Mouse (Mus musculus) lung, postnatal 0 days (tissue): ENCODE measurements at regions not wholly inside any gene's neighbourhood (a gene's known extent, or its start where the extent isn't known, plus 50 kb on each side); places are given as distances from the start of the nearest gene placed in this dataset.

ENCODE experiments used
- ATAC-seq: fragments of 200-750 bp; cut with Nextera tagmentation; 2 replicates; pipeline ENCODE4 v1.8.0; 2017; ENCODE audit warnings: moderate library complexity
- DNase-seq: peaks from one replicate; pipeline ENCODE4 v3.0.0-alpha.2; 2016; ENCODE audit warnings: low spot score
- H3K27ac ChIP-seq: fragments of 300-500 bp; sonication (generic); 2 replicates; pipeline ENCODE4 v1.5.1; 2014; ENCODE audit warnings: antibody characterized with exemption, mild to moderate bottlenecking, low read length, mixed read lengths
- H3K27me3 ChIP-seq: fragments of 300-500 bp; sonication (generic); replicated peaks from 2 replicates; pipeline ENCODE4 v1.6.1; 2014; ENCODE audit warnings: low read length, mixed read lengths; ENCODE audit not compliant: insufficient read depth
- H3K36me3 ChIP-seq: fragments of 300-500 bp; sonication (generic); 2 replicates; pipeline ENCODE4 v1.6.1; 2014; ENCODE audit warnings: low read length, mixed read lengths; ENCODE audit not compliant: insufficient read depth
- H3K4me1 ChIP-seq: fragments of 300-500 bp; sonication (generic); 2 replicates; pipeline ENCODE4 v1.6.1; 2014; ENCODE audit warnings: antibody characterized with exemption, low read depth, low read length, mixed read lengths; ENCODE audit not compliant: insufficient read depth
- H3K4me2 ChIP-seq: fragments of 300-500 bp; sonication (generic); replicated peaks from 2 replicates; pipeline ENCODE4 v1.6.1; 2014; ENCODE audit warnings: low read depth, mild to moderate bottlenecking, low read length, moderate library complexity, mixed read lengths
- H3K4me3 ChIP-seq: fragments of 300-500 bp; sonication (generic); 2 replicates; pipeline ENCODE4 v1.5.1; 2014; ENCODE audit warnings: low read depth, low read length
- H3K9ac ChIP-seq: fragments of 300-500 bp; sonication (generic); replicated peaks from 2 replicates; pipeline ENCODE4 v1.6.1; 2014; ENCODE audit warnings: low read depth, mild to moderate bottlenecking
- H3K9me3 ChIP-seq: fragments of 300-500 bp; sonication (generic); 2 replicates; pipeline ENCODE4 v1.6.1; 2016; ENCODE audit warnings: low read length, mixed read lengths
- CTCF ChIP-seq: IDR thresholded peaks from 2 replicates; pipeline ENCODE4 v1.5.1; 2016; ENCODE audit warnings: antibody characterized with exemption, mild to moderate bottlenecking
- EP300 ChIP-seq: IDR thresholded peaks from 2 replicates; pipeline ENCODE4 v1.6.1; 2016; ENCODE audit warnings: antibody characterized with exemption, mild to moderate bottlenecking, control low read depth
- whole genome bisulfite sequencing: fragments of 180-500 bp; shearing (Covaris S2); extraction: QIAGEN DNeasy Blood & Tissue Kit; methylation state at CpG from one replicate; pipeline ENCODE4 v1.1.7; 2014; 5-methylcytosine and 5-hydroxymethylcytosine counted together

GRCm38 (mm10) chr13:18063677-18064076, 70.5 kb upstream of the Yae1d1 start:
- Histone ChIP-seq H3K9me3 (no peaks in the 10 kb centered on the region), H3K9ac (no peak overlapping the region), H3K27ac (no peak overlapping the region), H3K4me3 (no peak overlapping the region), H3K27me3 (no peaks in the 10 kb centered on the region), H3K4me1 (no peaks in the 10 kb centered on the region), H3K4me2 (no peak overlapping the region), H3K36me3 (no peaks in the 10 kb centered on the region)
- 85% methylated on average over 8 of the region's 8 CpGs for WGBS
- TF ChIP-seq CTCF: no peak
- no peak for TF ChIP-seq EP300
- no peak for ATAC-seq
- DNase-seq: no peak

- TF ChIP-seq CTCF (no peak), EP300 (no peak)
- no peak overlapping the region for H3K4me3 ChIP-seq
- 76% methylated on average over 2 of the region's 2 CpGs for WGBS
- H3K27me3 ChIP-seq: no peaks in the 10 kb centered on the region
- no peak overlapping the region for H3K4me2 ChIP-seq
- DNase-seq: no peak
- no peak overlapping the region for H3K27ac ChIP-seq
- H3K9me3 ChIP-seq: no peaks in the 10 kb centered on the region
- no peaks in the 10 kb centered on the region for H3K36me3 ChIP-seq
- H3K4me1 ChIP-seq: no peaks in the 10 kb centered on the region
- no peak for ATAC-seq
- H3K9ac ChIP-seq: no peak overlapping the region
Observed at GRCm38 (mm10) chr13:18060265-18060664, 67.1 kb upstream of the Yae1d1 start.

GRCm38 (mm10) chr13:18057231-18057912, 64.2 kb upstream of the Yae1d1 start:
- H3K36me3 ChIP-seq: no peaks in the 10 kb centered on the region
- no peak overlapping the region for H3K4me2 ChIP-seq
- no peak overlapping the region for H3K4me3 ChIP-seq
- H3K9me3 ChIP-seq: no peaks in the 10 kb centered on the region
- peak; percentile 83 for DNase-seq
- WGBS: 22% methylated on average over 8 of the region's 8 CpGs
- H3K27me3 ChIP-seq: no peaks in the 10 kb centered on the region
- peak; percentile 61 for ATAC-seq
- H3K9ac ChIP-seq: no peak overlapping the region
- no peak overlapping the region for H3K27ac ChIP-seq
- no peaks in the 10 kb centered on the region for H3K4me1 ChIP-seq
- TF ChIP-seq CTCF (peak; percentile 85), EP300 (no peak)

- DNase-seq (no peak), ATAC-seq (no peak)
- H3K4me2 ChIP-seq: no peak overlapping the region
- H3K27ac ChIP-seq: no peak overlapping the region
- TF ChIP-seq EP300: no peak
- no peak for TF ChIP-seq CTCF
- WGBS: 49% methylated on average over 3 of the region's 3 CpGs
- no peaks in the 10 kb centered on the region for H3K27me3 ChIP-seq
- H3K4me1 ChIP-seq: no peaks in the 10 kb centered on the region
- H3K36me3 ChIP-seq: no peaks in the 10 kb centered on the region
- H3K9ac ChIP-seq: no peak overlapping the region
- no peak overlapping the region for H3K4me3 ChIP-seq
- no peaks in the 10 kb centered on the region for H3K9me3 ChIP-seq
Observed at GRCm38 (mm10) chr13:18056816-18057215, 63.7 kb upstream of the Yae1d1 start.

- 60% methylated on average over 6 of the region's 6 CpGs for WGBS
Observed at GRCm38 (mm10) chr13:18043154-18043553, 50.0 kb upstream of the Yae1d1 start.

More at GRCm38 (mm10) chr13:18043154-18043553, 50.0 kb upstream of the Yae1d1 start:
- DNase-seq (peak; percentile 71), ATAC-seq (peak; percentile 66)
- H3K4me2 ChIP-seq: no peak overlapping the region
- H3K9ac ChIP-seq: no peak overlapping the region
- H3K9me3 ChIP-seq: no peaks in the 10 kb centered on the region
- no peaks in the 10 kb centered on the region for H3K27me3 ChIP-seq
- no peaks in the 10 kb centered on the region for H3K36me3 ChIP-seq
- no peak overlapping the region for H3K27ac ChIP-seq
- H3K4me3 ChIP-seq: no peak overlapping the region
- TF ChIP-seq EP300: peak; percentile 49; the same call in 1 of the 2 replicates
- TF ChIP-seq CTCF: no peak
- no peaks in the 10 kb centered on the region for H3K4me1 ChIP-seq
